8 mouse cellular contexts compared by ENCODE assay signal in the genomic region with DNA sequence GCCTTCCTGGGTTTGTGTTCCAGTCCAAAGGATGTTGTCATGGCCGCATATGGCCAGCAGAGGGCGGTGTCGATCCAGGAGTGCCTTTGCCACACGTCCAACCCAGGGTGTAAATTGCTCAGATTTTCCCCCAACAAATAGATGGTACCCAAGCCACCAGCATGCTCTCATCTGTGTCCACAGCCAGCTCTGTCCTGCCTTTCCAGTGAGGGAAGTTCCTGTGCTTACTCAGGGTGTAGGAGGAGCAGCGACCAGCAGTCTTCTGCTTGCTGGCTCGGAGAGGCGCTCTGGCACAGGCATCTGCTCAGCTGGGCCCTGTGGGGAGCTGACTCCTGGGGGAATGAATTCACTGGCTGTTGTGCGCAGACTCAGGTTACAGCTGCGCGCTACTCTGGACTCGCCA. TPM values are rescaled to one million over a fixed set of nuclear protein-coding genes. Genes with fewer than 3 reads are reported as not detected.
A peak's percentile ranks its signal among the peaks of the same experiment; 100 is the strongest.
DNase-seq lines count a peak whose midpoint lies in the region; ATAC-seq and TF ChIP-seq lines count a peak whose summit lies in the region.

No protein-coding gene starts in this region.

- H3K27me3 ChIP-seq in Patski: peaks cover 11% of the 10 kb centered on the region
- no peaks in the 10 kb centered on the region for H3K27me3 ChIP-seq in forebrain, embryonic 15.5 days
- no peaks in the 10 kb centered on the region for H3K27me3 ChIP-seq in lung, postnatal 0 days (replicated peaks; ENCODE audit: insufficient read depth, low read length)

- peak; percentile 13 for DNase-seq in Patski (ENCODE audit: low read depth, low spot score)
- peak; percentile 48 for DNase-seq in cerebellum, adult 11 months
- peak; percentile 70 for DNase-seq in heart, postnatal 4 days
- peak; percentile 68 to 86 for DNase-seq in layer of hippocampus, adult 8-10 months (ENCODE audit: low spot score in 2 of 2)
- peak; percentile 52 for DNase-seq in lung, postnatal 0 days (ENCODE audit: low spot score)
- DNase-seq in right cerebral cortex, adult 18-20 months: peak; percentile 78

- CTCF ChIA-PET in Patski (lab: Charles Lee): interaction anchor here (0.9 to 2.1 kb wide), 8 partner anchors 10 to 834 kb away, joined by 3 to 11 read pairs (median 3); no protein-coding TSS in a partner anchor

- POLR2A ChIA-PET in Patski (lab: Charles Lee): no interaction called here

- no peaks in the 10 kb centered on the region for H3K9me3 ChIP-seq in forebrain, embryonic 15.5 days
- H3K9me3 ChIP-seq in lung, postnatal 0 days (ENCODE audit: low read length): no peaks in the 10 kb centered on the region

- TF ChIP-seq CTCF in Patski (IDR thresholded peaks at IDR 0.05): peak; percentile 92
- peak; percentile 98 for TF ChIP-seq CTCF in lung, postnatal 0 days (IDR thresholded peaks at IDR 0.05)

- no peak for TF ChIP-seq EP300 in lung, postnatal 0 days (IDR thresholded peaks at IDR 0.05)

- H3K4me3 ChIP-seq in forebrain, embryonic 15.5 days: peak overlapping the region; percentile 18; the same call in 1 of the 2 replicates
- no peak overlapping the region for H3K4me3 ChIP-seq in lung, postnatal 0 days (ENCODE audit: low read depth, low read length)

- no peaks in the 10 kb centered on the region for H3K36me3 ChIP-seq in forebrain, embryonic 15.5 days
- H3K36me3 ChIP-seq in lung, postnatal 0 days (ENCODE audit: insufficient read depth, low read length): no peaks in the 10 kb centered on the region

- peak; percentile 65 for ATAC-seq in Patski
- ATAC-seq in forebrain, embryonic 15.5 days (replicated peaks): peak; percentile 77
- peak; percentile 19; the same call in 1 of the 2 replicates for ATAC-seq in lung, postnatal 0 days
- ATAC-seq in inflammation-experienced regulatory T-cells, adult 6 months: no peak

- H3K4me2 ChIP-seq in forebrain, embryonic 15.5 days (replicated peaks): peak overlapping the region; percentile 36
- H3K4me2 ChIP-seq in lung, postnatal 0 days (replicated peaks; ENCODE audit: low read depth, low read length): no peak overlapping the region

- peaks cover 6% of the 10 kb centered on the region for H3K4me1 ChIP-seq in forebrain, embryonic 15.5 days
- no peaks in the 10 kb centered on the region for H3K4me1 ChIP-seq in lung, postnatal 0 days (ENCODE audit: insufficient read depth, low read depth, low read length)

- no peak overlapping the region for H3K9ac ChIP-seq in forebrain, embryonic 15.5 days (replicated peaks)
- H3K9ac ChIP-seq in lung, postnatal 0 days (replicated peaks; ENCODE audit: low read depth): no peak overlapping the region

- in situ Hi-C loops in Patski (cut with MboI; ENCODE audit: low pct_unique_long_range_greater_than_20kb): loop anchor here (5.0 to 25.0 kb wide), 3 partner anchors 323 to 833 kb away; no protein-coding TSS in a partner anchor

- H3K27ac ChIP-seq in forebrain, embryonic 15.5 days (replicated peaks): no peak overlapping the region
- no peak overlapping the region for H3K27ac ChIP-seq in lung, postnatal 0 days (ENCODE audit: low read length)

- WGBS in forebrain, embryonic 15.5 days: 2% methylated on average over 11 of the region's 11 CpGs
- WGBS in lung, postnatal 0 days: 5% methylated on average over 11 of the region's 11 CpGs

RNA-seq across cellular contexts. Expression of gene Spata19, which starts 17.5 kb away (rescaled TPM):
- polyA plus RNA-seq in Patski (2021): not detected
- polyA plus RNA-seq in forebrain, embryonic 15.5 days (2015; fragmentation: Nextera tagmentation; extraction: Ambion mirVana): not detected in 2 replicates
- total RNA-seq in heart, postnatal 4 days (2021): not detected
- under 1 TPM in 1 of 4 experiments, not detected in 3; 0.68 TPM for total RNA-seq in layer of hippocampus, adult 8-10 months (2022)
- not detected in 2 replicates for polyA plus RNA-seq in lung, postnatal 0 days (2015; fragmentation: Nextera tagmentation; extraction: Ambion mirVana)
- not detected for polyA plus RNA-seq in inflammation-experienced regulatory T-cells, adult 6 months (2017; shearing (Covaris generic))

Comparison
In these comparisons a context has a peak if more than half of its experiments do, and no peak if none do; other contexts are left out.
1. DNase-seq: peak in every context shown above with its lines; median percentile 78 in right cerebral cortex, adult 18-20 months; 77 in layer of hippocampus, adult 8-10 months; 70 in heart, postnatal 4 days; 52 in lung, postnatal 0 days; 48 in cerebellum, adult 11 months; 13 in Patski.